Mouse (Mus musculus) hindbrain, embryonic 11.5 days (tissue): ENCODE data around the gene Selplg. TPM values are rescaled to one million over a fixed set of nuclear protein-coding genes. Genes with fewer than 3 reads are reported as not detected.

Experiments used
- ATAC-seq: fragments of 200-750 bp; cut with Nextera tagmentation; 2 replicates; pipeline ENCODE4 v1.8.0; 2017; ENCODE audit warnings: mild to moderate bottlenecking, moderate TSS enrichment, moderate library complexity; ENCODE audit not compliant: low FRiP score
- DNase-seq: peaks from one replicate; pipeline ENCODE4 v3.0.0-alpha.2; 2015; ENCODE audit warnings: low spot score
- H3K27ac ChIP-seq: fragments of 300-500 bp; sonication (generic); 2 replicates; pipeline ENCODE4 v1.5.1; 2014; ENCODE audit warnings: mild to moderate bottlenecking, low read depth, low read length
- H3K27me3 ChIP-seq: fragments of 300-500 bp; sonication (generic); 2 replicates; pipeline ENCODE4 v1.6.1; 2014; ENCODE audit warnings: mild to moderate bottlenecking, low read length, moderate library complexity, mixed read lengths; ENCODE audit not compliant: control insufficient read depth, insufficient read depth
- H3K36me3 ChIP-seq: fragments of 300-500 bp; sonication (generic); 2 replicates; pipeline ENCODE4 v1.6.1; 2014; ENCODE audit warnings: mild to moderate bottlenecking, low read length, moderate library complexity, mixed read lengths; ENCODE audit not compliant: control insufficient read depth, insufficient read depth
- H3K4me1 ChIP-seq: fragments of 300-500 bp; sonication (generic); replicated peaks from 2 replicates; pipeline ENCODE4 v1.6.1; 2014; ENCODE audit warnings: low read length, mixed read lengths; ENCODE audit not compliant: control insufficient read depth, insufficient read depth
- H3K4me2 ChIP-seq: fragments of 300-500 bp; sonication (generic); replicated peaks from 2 replicates; pipeline ENCODE4 v1.6.1; 2014; ENCODE audit warnings: mild to moderate bottlenecking, low read depth, low read length
- H3K4me3 ChIP-seq: fragments of 300-500 bp; sonication (generic); 2 replicates; pipeline ENCODE4 v1.5.1; 2014; ENCODE audit warnings: low read depth, low read length
- H3K9ac ChIP-seq: fragments of 300-500 bp; sonication (generic); 2 replicates; pipeline ENCODE4 v1.6.1; 2014; ENCODE audit warnings: low read depth, low read length
- H3K9me3 ChIP-seq: fragments of 300-500 bp; sonication (generic); 2 replicates; pipeline ENCODE4 v1.6.1; 2016; ENCODE audit warnings: low read length; ENCODE audit not compliant: control insufficient read depth
- WGBS: fragments of 180-500 bp; shearing (Covaris S2); extraction: QIAGEN DNeasy Blood & Tissue Kit; methylation state at CpG from one replicate; pipeline ENCODE4 v1.1.7; 2014; 5-methylcytosine and 5-hydroxymethylcytosine counted together
- polyA plus RNA-seq: library from polyadenylated mRNA; unstranded; fragments of >200 nt; fragmentation: Nextera tagmentation; extraction: Ambion mirVana; gene quantifications from 2 replicates; pipeline ENCODE4 v1.2.1, GENCODE M21; 2014

The Selplg gene
- polyA plus RNA-seq, 1 experiment from 2014 or later, result 1.0 TPM

DNA sequence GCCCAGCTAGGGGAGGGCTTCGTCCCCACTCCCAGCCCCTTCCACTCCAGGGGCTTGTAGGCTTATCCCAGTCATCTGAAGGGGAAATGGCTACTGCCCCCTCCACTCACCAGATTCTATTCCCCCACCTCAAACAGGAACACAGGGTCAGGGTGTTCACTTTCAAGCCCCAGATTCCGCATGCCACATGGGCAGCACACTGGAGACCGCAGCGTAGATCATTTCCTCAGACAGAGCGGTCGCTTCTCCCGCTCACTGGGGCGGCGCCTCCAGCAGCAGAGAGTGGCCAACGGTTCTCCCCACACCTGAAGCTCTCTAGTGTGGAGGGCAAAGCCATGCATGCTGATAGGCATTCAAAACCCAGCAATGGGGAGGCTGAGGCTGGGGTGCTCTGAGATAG is 4.5 kb upstream of the Selplg start:
- Histone ChIP-seq H3K9ac (no peak overlapping the region), H3K27ac (no peak overlapping the region), H3K4me3 (no peak overlapping the region), H3K27me3 (no peaks in the 10 kb centered on the region), H3K4me1 (no peaks in the 10 kb centered on the region), H3K36me3 (no peaks in the 10 kb centered on the region), H3K9me3 (no peaks in the 10 kb centered on the region), H3K4me2 (no peak overlapping the region)
- 83% methylated on average over 10 of the region's 10 CpGs for WGBS
- ATAC-seq, result no peak
- no peak for DNase-seq

DNA sequence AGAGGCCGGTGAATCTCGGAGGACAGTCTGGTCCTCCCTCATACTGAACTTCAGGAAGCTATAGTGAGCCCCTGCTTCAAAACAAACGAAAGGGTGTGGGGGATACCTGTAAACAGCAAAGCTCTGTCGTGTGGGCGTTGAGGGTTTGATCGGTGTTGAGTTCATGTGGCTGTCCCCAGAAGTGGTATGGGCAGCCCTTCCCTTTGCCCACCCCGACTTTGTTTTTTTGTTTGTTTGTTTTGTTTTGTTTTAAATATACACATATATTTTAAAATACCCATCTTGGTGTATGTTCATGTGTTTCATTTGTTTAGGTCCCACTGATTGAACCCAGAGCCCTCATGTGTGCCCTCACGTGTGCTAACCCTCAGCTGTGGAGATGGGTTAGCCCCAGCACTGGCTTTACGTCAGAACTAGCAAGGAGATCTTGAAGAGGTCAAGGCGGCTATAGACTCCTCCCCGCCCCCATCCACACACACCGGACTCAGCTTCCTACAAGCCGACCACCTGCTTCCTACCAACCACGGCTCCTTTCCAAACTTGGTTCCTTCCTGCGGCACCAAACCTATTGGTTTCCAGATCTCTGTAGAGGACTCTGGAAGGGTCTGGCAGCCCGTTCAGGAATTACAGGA is 988 bp upstream of the Selplg start:
- DNase-seq (no peak), ATAC-seq (no peak)
- H3K4me3 ChIP-seq, result no peak overlapping the region
- no peak overlapping the region for H3K4me2 ChIP-seq
- no peak overlapping the region for H3K9ac ChIP-seq
- H3K36me3 ChIP-seq, result no peaks in the 10 kb centered on the region
- no peaks in the 10 kb centered on the region for H3K27me3 ChIP-seq
- H3K4me1 ChIP-seq, result no peaks in the 10 kb centered on the region
- H3K9me3 ChIP-seq, result no peaks in the 10 kb centered on the region
- no peak overlapping the region for H3K27ac ChIP-seq
- WGBS, result 81% methylated on average over 16 of the region's 16 CpGs

DNA sequence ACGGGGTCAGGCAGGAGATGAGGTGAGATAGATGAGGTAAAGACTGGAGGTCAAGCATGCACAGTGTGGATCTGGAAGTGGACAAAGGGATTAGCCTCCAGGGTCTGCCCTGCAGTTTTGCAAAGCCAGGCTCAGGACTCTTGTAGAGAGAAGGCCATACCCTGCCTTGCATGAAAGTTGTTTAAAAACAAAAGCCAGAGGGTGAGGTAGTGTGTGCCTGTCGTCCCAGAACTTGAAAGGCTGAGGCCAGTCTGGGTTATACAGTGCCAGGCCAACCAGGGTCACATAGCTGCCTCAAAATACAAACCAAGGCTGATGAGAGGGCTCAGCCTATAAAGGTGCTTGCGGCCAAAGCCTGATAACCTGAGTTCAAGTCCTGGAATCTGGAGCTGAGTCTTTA is 703 bp downstream of the Selplg start:
- WGBS, result 69% methylated on average over 3 of the region's 3 CpGs
- Histone ChIP-seq H3K4me3 (no peak overlapping the region), H3K27ac (no peak overlapping the region), H3K27me3 (no peaks in the 10 kb centered on the region), H3K9ac (no peak overlapping the region), H3K9me3 (no peaks in the 10 kb centered on the region), H3K36me3 (no peaks in the 10 kb centered on the region), H3K4me2 (no peak overlapping the region), H3K4me1 (no peaks in the 10 kb centered on the region)
- DNase-seq (no peak), ATAC-seq (no peak)

DNA sequence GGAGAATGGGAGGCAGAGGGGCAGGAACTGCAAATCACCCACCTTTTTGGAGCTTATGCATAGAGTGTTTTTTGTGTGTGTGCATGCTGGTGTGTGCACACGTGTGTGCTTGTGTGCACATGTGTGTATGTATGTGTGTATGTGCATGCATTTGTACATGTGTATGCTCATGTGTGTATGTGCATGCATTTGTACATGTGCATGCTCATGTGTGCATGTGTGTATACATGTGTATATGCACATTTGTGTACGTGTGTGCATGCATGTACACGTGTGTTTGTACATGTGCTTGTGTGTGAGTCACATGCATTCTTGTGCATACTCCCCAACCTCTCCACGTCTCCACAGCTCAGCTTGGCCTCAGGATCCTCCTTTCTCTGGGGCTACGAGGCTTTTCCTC is 1.6 kb downstream of the Selplg start:
- ATAC-seq, result no peak
- Histone ChIP-seq H3K27ac (no peak overlapping the region), H3K9me3 (no peaks in the 10 kb centered on the region), H3K9ac (no peak overlapping the region), H3K36me3 (no peaks in the 10 kb centered on the region), H3K4me3 (no peak overlapping the region), H3K27me3 (no peaks in the 10 kb centered on the region), H3K4me2 (no peak overlapping the region), H3K4me1 (no peaks in the 10 kb centered on the region)
- WGBS, result 86% methylated on average over 5 of the region's 5 CpGs
- DNase-seq, result no peak

DNA sequence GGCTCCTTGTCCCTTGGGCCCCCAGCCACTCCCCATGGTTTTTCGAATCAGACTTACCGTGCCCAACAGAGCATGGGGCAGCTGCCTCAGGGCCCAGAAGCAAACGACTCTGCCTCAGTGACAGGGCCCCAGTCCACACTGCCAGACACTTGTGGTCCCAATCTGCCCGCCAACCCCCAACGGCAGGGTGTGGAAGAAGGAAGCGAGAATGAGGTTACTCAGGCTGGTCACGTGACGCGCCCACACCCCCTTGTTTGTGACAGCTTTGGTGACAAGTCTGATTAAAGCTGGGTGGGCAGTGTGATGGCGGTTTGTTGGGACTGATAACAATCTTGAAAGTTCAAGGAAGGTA is 2.2 kb downstream of the Selplg start:
- Histone ChIP-seq H3K4me3 (no peak overlapping the region), H3K4me1 (no peaks in the 10 kb centered on the region), H3K27me3 (no peaks in the 10 kb centered on the region), H3K4me2 (no peak overlapping the region), H3K27ac (no peak overlapping the region), H3K9ac (no peak overlapping the region), H3K36me3 (no peaks in the 10 kb centered on the region), H3K9me3 (no peaks in the 10 kb centered on the region)
- DNase-seq (no peak), ATAC-seq (no peak)
- WGBS, result 66% methylated on average over 10 of the region's 10 CpGs

DNA sequence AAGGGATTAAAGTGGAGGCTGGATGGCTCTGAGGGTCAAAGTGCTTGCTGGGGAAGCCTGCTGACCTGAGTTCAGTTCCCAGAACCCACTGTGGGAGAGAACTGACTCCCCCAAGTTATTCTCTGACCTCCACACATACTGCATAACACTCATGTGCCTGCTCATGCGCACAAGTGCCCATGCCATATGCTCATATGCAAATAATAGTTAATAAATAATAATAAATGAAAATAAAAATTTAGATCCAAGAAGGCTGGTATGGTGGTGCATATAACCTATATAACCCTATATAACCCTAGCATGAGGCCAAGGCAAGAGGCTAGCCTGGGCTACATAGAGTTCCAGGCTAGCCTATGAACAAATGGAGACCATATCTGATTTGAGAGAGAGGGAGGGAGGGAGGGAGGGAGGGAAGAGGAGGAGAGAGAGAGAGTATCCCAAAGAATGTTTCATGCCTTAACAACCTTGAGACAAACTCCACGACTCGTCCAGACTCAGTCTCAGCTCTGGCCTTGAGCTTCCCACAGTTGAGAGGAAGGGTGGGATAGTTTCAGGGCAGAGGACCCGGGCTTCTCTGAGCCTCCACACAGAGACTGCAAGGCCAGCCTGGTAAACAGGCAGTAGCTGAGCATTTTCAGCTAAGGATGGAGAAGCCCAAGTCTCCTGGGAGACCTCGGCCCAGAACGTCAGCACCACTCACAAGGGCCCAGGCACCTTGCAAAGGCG is 2.7 kb downstream of the Selplg start:
- ATAC-seq (no peak), DNase-seq (no peak)
- Histone ChIP-seq H3K27me3 (no peaks in the 10 kb centered on the region), H3K9ac (no peak overlapping the region), H3K36me3 (no peaks in the 10 kb centered on the region), H3K27ac (no peak overlapping the region), H3K4me2 (no peak overlapping the region), H3K4me3 (no peak overlapping the region), H3K9me3 (no peaks in the 10 kb centered on the region), H3K4me1 (no peaks in the 10 kb centered on the region)
- WGBS, result 90% methylated on average over 7 of the region's 7 CpGs

DNA sequence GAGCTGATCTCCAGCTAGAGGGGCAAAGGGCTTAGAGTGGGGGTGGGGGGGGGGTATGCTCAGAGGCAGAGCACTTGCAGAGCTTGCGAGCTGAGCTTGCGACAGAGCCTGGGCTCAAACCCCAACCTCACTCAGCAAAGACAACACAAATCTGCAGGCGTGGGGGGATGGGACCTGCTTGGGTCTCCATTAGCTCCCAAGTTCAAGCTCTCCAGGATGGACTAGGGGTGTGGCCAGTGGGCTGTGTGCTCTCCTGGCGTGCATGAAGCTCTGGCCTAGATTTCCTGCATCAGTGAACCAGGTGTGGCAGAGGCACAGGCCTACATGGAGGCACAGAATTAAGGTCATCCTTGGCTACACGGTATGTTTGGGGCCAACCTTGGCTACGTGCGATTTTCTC is 4.0 kb downstream of the Selplg start:
- WGBS, result 54% methylated on average over 7 of the region's 7 CpGs
- Histone ChIP-seq H3K4me3 (no peak overlapping the region), H3K27me3 (no peaks in the 10 kb centered on the region), H3K9me3 (no peaks in the 10 kb centered on the region), H3K9ac (no peak overlapping the region), H3K4me1 (no peaks in the 10 kb centered on the region), H3K4me2 (no peak overlapping the region), H3K27ac (no peak overlapping the region), H3K36me3 (no peaks in the 10 kb centered on the region)
- DNase-seq (no peak), ATAC-seq (no peak)

DNA sequence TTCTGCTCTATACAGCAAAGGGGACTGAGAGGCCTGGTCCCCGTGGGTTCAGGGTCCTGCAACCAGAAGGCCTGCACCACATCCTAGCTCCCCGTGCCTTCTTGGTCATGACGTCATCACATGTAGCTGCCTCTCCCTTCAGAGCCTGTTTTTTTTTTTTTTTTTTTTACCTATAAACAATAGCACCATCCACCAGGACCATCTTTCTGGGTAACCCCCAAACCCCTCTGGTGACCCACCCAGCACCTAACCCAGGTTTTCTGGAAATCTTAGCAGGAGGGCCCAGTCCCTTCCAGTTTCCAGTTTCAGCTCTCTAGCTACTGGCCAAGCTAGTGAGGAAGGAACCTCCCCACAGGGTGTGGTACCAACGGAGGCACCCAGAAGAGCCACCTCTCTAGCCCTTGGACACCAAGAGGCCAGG is 4.4 kb downstream of the Selplg start:
- DNase-seq, result no peak
- Histone ChIP-seq H3K9me3 (no peaks in the 10 kb centered on the region), H3K4me2 (no peak overlapping the region), H3K4me3 (no peak overlapping the region), H3K36me3 (no peaks in the 10 kb centered on the region), H3K4me1 (no peaks in the 10 kb centered on the region), H3K27ac (no peak overlapping the region), H3K9ac (no peak overlapping the region), H3K27me3 (no peaks in the 10 kb centered on the region)
- no peak for ATAC-seq
- WGBS, result 55% methylated on average over 4 of the region's 4 CpGs

DNA sequence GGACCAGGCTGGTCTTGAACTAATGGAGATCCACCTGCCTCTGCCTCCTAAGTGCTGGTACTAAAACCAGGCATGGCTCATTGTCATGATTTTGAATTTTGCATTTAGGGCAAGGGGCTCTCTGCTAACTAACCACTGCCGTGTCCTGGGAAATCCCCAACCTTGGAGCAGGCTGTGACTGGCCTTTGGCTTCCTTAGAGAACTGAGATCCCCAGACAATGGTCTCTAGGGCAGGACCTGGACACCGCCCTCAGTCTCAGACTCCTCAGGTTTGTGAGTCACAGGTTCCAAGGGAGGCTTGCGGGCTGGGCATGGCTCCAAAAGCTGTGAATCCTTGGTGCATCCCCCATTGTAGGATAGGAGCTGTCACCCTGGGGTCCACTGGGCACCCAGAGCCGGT is 5.8 kb downstream of the Selplg start:
- Histone ChIP-seq H3K4me1 (no peaks in the 10 kb centered on the region), H3K27ac (no peak overlapping the region), H3K27me3 (no peaks in the 10 kb centered on the region), H3K9ac (no peak overlapping the region), H3K4me3 (no peak overlapping the region), H3K36me3 (no peaks in the 10 kb centered on the region), H3K4me2 (no peak overlapping the region), H3K9me3 (no peaks in the 10 kb centered on the region)
- WGBS, result 94% methylated on average over 4 of the region's 4 CpGs
- ATAC-seq, result no peak
- DNase-seq, result no peak
